Mouse (Mus musculus) v-Abl transformed pro-B cells (cell line): Measurements from ENCODE around the gene Gm16181.

Experiments used
- in situ Hi-C, 2 experiments: fragments of 400-800 bp; cut with MboI; formaldehyde crosslinking; loops; one replicate each; pipeline ENCODE4 v1.15.1; 2025; ENCODE audit not compliant: unreplicated experiment in 2 of 2

Gm16181 gene

DNA sequence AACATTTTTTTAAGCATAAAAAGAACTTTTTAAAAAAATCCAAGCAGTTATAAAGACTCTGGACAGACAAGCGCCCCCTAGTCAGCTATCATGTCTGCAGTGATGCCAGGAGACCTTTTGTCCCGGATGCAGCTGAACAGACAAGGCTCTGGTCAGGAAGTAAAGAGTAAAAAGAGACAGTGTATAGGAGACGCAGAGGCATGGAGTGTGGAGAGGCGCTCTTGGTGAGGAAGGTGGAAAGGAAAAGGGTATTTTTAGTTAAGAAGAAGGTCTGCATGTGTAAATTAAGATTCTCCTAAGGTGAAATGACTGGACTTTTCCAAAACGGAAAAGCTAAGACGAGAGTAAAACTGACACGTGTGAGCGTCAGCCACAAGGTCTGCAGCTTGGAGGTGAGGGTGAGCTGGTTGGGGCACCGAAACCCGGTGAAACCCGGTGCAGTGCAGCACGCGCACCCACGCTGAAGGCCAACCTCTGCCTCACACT is 6.0 kb downstream of the Gm16181 start:
- in situ Hi-C loops, result no loop called here

DNA sequence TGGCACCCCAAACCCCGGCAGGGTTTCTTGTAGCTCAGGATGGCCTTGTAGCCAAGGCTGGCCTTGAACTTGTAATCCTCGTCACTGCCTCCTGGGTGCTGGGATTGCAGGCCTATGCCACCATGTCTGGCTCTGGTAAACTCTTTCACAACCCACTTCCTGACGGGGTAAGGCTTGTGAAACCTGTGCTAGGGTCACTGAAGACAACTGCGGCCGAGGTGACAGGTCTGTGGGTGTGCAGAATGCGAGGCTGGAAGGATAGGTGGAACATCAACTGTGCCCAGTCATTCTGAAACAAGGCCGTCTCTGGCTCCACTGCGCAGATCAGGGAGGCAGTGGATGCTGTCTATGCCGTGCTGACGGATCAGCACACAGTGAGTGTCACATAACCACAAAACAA is 10.4 kb downstream of the Gm16181 start:
- in situ Hi-C loops, result loop anchor here (5.0 to 10.0 kb wide), 4 partner anchors 54 to 226 kb away; partner anchors contain the start of genes Aif1 (in 2 of the 2), D17H6S53E (in 1 of the 2), Sapcd1 (in 1 of the 2) and Vars (in 1 of the 2)

- in situ Hi-C loops, result loop anchor here (5.0 to 10.0 kb wide), 4 partner anchors 55 to 227 kb away; partner anchors contain the start of genes Aif1 (in 2 of the 2), D17H6S53E (in 1 of the 2), Sapcd1 (in 1 of the 2) and Vars (in 1 of the 2)
These were observed 11.4 kb downstream of the Gm16181 start for GRCm38 (mm10) chr17:35232043-35232442.

DNA sequence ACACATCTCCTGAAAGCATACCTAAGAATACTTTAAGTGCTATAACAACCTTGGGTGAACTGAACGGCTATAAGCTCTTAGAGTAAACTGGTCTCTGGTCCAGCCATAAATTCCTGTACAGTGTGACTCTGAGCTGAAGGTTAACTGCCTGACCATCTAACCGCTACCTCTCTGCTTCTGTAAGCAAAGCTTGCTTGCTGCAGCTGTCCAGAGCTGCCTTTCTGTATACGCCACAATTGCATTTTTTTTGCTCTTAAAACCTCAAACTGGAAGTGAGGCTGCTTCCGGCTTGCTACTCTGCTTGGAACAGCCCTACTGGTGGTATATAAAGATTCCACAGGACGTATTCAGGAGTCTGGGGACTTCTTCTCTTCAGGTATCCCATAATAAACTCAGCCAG is 12.0 kb downstream of the Gm16181 start:
- in situ Hi-C loops, result loop anchor here (5.0 to 10.0 kb wide), 4 partner anchors 55 to 228 kb away; partner anchors contain the start of genes Aif1 (in 2 of the 2), D17H6S53E (in 1 of the 2), Sapcd1 (in 1 of the 2) and Vars (in 1 of the 2)

DNA sequence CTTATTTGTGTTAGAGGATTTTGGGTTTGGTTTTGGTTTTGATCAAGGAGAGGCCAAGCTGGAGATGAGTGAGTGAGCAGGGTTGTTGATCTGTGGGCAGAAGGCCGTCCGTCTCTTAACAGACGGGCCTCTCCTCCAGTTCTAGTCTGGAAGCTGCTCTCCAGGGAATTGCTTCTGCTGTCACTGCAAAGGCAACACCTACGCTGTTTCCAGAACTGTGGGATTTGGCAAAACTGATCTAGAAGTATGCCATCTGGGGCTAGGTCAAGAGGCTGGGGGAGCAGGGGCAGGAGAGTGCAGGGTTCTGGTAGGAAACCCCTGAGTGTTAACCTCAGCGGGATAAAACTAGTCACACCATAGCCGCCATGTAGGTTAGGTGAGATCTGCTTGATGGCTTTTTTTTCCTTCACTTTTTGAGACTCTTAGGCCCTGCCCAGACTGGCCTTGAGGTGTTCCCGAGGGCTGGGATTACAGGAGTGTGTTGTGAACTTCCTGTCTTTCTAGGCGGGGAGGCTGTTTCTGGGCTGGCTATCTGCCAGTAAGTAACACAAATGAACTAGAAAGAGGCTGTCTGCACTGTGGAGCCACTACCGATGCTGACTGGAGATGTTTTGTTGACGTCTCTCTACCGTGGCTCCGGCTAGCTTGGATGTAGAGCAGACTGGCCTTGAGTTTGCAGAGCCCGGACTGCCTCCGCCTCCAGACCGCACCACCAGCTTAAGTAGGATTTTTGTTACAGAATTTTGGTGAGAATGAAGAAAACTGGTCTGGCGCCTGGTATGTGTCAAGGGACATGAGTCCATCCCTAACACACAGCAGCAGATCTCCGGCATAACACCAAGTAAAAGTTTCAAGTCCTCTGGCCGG is 12.7 kb downstream of the Gm16181 start, which contains the start of gene Atp6v1g2:
Gene Atp6v1g2 (plus strand): TSS at position 547 of the 867 bp plus-strand sequence.
- in situ Hi-C loops, result loop anchor here (5.0 to 10.0 kb wide), 4 partner anchors 56 to 229 kb away; partner anchors contain the start of genes Aif1 (in 2 of the 2), D17H6S53E (in 1 of the 2), Sapcd1 (in 1 of the 2) and Vars (in 1 of the 2)

DNA sequence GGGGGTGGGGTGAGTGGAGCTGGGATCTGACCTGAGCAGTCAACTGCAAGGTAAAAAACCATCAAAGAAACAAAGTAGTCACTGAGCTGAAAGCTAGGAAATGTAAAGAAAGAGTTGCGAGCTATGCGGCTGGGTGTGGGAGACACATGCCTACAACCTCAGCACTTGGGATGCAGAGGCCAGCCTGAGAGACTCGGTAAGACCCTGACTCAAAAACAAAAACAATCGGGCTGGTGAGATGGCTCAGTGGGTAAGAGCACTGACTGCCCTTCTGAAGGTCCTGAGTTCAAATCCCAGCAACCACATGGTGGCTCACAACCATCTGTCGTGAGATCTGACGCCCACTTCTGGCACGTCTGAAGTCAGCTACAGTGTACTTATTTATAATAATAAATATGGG is 13.5 kb downstream of the Gm16181 start:
- in situ Hi-C loops, result loop anchor here (5.0 to 10.0 kb wide), 4 partner anchors 57 to 229 kb away; partner anchors contain the start of genes Aif1 (in 2 of the 2), D17H6S53E (in 1 of the 2), Sapcd1 (in 1 of the 2) and Vars (in 1 of the 2)

DNA sequence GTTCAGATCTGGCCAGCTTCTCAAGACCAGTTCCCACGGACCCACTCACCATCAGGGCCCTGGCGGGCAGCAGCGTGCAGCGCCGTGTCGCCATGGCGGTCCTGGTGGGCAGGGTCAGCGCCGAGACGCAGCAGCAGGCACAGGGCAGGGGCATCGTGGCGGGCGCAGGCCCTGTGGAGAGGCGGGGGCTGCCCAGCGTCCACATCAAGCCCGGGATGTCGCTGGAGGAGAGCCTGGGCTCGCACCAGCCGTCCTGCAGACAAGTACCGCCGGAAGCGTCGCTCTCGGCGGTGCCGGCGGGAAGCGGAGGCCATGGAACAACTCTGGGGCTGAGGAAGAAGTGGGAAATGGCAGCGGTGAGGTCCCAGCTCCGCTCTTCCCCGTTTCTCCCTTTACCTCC is 14.3 kb downstream of the Gm16181 start:
- in situ Hi-C loops, result loop anchor here (5.0 to 10.0 kb wide), 4 partner anchors 58 to 230 kb away; partner anchors contain the start of genes Aif1 (in 2 of the 2), D17H6S53E (in 1 of the 2), Sapcd1 (in 1 of the 2) and Vars (in 1 of the 2)

DNA sequence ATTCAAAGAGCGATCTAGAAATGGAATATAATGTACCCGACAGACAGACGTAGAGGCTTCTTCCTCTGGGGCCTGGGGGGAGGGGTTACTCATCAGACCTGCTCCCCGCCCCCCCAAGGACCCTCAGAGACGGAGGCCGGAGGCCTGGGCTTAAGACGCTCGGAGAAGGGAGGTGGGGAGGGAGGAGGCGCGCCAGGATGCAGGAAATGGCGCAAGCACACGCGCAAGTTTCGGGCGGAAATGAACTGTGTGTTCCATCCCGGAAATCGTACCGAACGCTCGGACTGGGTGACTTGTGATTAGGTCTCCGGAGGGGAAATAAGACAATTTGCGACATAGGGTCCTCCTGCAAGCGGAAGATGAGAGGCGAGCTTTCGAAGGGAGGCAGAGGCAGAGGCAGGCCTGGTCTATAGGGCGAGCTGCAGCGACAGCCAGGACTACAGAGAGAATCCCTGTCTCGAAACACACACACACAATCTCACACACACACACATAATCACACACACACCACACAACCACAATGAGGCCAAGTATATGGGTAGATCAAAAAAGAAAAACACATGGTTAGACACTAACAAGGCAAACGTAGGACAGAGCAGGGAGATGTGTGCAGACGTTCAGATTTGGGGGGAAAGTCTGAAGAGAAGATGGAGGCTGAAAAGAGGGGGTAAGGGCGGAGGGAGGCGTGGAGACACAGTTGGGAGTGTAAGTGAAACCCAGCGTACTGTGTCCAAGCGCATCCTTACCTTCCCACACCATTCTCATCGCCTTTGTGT is 15.2 kb downstream of the Gm16181 start, which contains the start of gene Nfkbil1:
Gene Nfkbil1 (minus strand): TSS at position 179 of the 776 bp plus-strand sequence.
- in situ Hi-C loops, result loop anchor here (10.0 kb wide), 2 partner anchors 211 to 231 kb away; partner anchors contain the start of genes Sapcd1 (in 1 of the 2) and Vars (in 1 of the 2)

- in situ Hi-C loops, result loop anchor here (10.0 kb wide), 2 partner anchors 212 to 232 kb away; partner anchors contain the start of genes Sapcd1 (in 1 of the 2) and Vars (in 1 of the 2)
These were observed 15.7 kb downstream of the Gm16181 start for GRCm38 (mm10) chr17:35236390-35236746.

DNA sequence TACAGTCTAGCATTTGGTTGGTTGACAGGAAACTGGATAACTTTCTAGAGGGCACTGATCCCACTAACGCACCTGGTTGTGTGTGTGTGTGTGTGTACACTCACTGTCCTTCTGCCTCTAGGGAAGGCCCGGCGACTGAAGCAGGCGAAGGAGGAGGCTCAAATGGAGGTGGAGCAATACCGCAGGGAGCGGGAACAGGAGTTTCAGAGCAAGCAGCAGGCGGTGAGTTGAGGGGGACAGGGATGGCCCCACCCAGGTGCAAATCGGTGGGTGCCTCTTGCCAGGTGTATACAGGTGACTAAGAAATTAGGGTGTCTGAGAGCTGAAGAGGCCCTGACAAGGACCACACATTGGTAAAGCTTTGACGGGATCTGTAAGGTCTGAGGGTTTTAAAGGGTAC is 16.4 kb downstream of the Gm16181 start:
- in situ Hi-C loops, result loop anchor here (10.0 kb wide), 2 partner anchors 212 to 232 kb away; partner anchors contain the start of genes Sapcd1 (in 1 of the 2) and Vars (in 1 of the 2)

GRCm38 (mm10) chr17:35237504-35237903 is 16.9 kb downstream of the Gm16181 start:
- in situ Hi-C loops, result loop anchor here (10.0 kb wide), 2 partner anchors 213 to 233 kb away; partner anchors contain the start of genes Sapcd1 (in 1 of the 2) and Vars (in 1 of the 2)

- in situ Hi-C loops, result loop anchor here (10.0 kb wide), 2 partner anchors 215 to 235 kb away; partner anchors contain the start of genes Sapcd1 (in 1 of the 2) and Vars (in 1 of the 2)
These were observed 19.1 kb downstream of the Gm16181 start for GRCm38 (mm10) chr17:35239700-35240099.

DNA sequence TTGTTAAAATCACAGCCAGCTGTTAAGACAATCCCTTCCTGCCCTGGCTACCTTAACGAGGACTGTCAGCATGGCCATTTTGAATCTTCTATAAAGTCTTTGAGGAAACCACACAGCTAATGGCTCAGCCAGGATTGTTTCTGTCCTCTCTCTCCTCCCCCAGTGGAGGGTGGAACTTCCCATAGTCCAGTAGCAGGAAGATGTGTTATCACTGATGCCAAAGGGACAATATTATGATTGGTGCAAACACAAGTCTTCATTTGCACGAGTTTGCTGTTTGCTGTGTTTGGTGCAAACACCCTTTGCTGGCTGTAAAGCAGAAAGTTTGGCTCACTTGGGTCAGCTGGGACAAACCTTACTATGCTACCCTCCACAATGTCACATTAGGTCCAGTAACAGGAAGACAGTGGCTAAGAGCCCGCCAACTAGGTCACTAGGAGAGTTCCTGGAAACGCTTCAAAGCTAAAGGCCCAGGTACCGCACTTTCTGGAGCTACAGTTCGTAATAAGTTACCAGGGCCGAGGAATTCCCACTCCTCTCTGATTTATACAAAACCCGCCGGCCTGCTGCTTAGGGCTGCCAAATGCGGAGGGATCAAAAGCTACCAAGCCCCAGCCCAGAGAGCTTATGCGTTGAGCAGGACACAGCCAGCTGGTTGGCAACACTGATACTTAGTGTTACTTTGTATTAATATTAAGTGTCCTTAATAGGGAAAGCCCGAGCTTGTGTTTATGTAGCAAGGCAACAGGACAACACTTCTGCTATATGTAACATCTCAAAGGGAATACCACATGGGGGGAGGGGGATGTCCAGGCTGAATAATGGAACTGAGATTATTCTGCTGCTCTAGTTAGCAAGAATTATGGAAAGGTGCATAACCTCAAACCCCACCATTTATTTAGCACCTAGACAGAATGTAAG is 20.0 kb downstream of the Gm16181 start:
- in situ Hi-C loops, result no loop called here

DNA sequence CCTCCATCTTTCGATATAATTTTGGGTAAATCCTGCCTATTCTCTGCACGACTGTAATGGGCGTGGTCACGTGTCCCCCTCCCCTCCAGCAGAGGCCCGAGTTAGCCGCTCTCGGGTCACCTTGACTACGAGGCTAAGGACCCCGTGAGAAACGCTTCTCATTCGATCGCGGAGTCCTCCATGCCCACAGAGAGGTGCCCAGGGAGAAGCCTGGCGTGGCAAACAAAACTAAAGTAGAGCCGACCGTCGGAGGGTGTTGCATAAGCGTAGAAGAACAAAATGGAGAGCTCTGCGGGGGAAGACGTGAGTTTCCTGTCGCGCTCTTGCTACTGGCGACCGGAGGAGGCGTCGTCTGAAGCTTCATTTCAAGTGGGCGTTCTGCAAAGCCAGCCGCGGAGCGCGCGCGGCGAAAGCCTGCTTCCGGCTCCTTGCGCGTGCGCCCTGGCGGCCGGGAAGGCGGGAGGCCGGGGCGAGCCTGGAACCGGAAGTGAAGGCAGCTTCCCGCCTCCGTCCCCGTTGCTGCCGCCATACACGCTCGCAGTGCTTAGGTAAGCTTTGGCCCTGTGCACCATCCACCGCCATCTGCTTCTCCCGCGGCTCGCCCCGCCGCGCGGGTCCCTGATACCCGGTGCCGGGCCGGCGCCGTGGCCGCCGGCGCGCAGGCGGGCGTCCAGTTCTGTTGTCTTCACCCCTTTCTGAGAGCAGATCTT is 20.8 kb downstream of the Gm16181 start, which contains the start of gene Ddx39b:
Gene Ddx39b (plus strand): TSS at position 442 of the 710 bp plus-strand sequence.
- in situ Hi-C loops, result no loop called here

DNA sequence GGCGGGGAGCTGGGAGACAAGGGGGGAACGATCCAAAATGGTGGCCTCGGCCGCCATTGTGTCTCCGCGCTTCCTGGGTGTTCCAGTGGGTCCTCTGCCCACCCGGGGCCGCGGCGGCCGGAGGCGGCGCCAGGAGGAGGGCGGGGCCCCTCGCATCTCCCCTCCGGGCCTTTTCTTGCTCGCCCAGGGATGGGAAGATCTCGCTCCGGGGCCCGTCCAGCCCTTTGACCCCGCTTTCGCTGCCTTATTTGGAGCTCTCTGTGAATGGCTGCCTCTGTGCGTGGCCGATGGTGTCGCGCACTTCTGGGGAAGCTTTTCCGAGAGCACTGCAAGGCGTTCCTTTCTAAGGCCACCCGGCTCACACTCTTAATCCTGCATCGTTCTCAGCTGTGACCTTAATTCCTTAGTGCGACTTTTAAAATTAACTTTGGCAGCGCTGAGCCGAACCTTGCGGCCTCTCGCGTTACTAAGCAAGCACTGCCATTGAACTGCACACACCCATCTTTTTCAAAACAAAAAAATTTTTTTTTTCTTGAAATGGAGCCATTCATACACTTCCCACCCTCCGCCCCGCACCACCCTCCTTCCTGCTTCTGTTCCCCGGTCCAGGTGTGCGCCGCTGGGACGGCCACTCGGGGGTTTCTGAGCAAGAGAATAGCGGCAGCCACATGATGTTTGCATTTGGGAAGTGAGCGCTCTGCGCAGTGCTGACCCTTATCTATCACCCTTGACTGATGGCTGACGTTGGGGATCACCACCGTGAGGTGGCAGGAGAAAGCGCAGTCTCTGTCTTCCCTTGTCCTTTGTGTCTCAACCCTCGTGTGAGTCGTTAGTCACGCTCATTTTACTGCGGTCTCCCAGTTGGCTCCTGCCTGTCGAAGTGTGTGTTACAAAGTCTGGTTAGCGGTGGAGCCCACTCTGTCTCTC is 21.6 kb downstream of the Gm16181 start:
- in situ Hi-C loops, result no loop called here

DNA sequence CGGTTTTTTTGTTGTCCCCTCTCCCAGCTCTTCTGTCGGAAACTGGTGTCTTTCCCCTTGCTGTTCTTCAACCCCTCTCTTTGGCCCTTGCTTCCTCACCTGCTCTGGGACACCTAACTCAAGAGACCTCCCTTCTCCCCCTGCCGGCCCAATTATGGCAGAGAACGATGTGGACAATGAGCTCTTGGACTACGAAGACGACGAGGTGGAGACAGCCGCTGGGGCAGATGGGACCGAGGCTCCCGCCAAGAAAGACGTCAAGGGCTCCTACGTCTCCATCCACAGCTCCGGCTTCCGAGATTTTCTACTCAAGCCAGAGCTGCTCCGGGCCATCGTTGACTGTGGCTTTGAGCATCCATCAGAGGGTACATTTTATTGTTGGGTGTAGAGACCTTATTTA is 22.5 kb downstream of the Gm16181 start:
- in situ Hi-C loops, result no loop called here

DNA sequence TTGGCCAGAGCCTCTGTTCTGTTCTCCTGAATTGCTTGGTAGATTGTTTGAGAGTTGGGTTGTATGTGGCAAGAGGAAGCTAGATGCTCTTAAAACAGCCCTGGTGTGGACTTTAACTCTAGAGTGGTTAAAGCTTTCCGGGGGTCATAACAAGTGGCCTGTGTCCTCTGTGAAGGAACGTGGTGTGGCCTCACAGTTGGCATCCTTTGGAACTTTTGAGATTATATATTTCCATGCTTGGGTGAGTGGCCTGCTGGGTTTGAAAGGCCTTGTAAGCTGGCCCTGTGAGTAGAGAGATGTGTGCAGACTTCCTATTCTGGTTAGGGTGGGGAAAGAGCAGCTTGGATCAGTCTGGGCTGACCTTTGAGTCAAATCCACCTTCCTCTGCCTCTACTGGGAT is 24.4 kb downstream of the Gm16181 start:
- in situ Hi-C loops, result no loop called here
